Mouse (Mus musculus) fibroblast of lung, adult 2 months (primary cell): ENCODE results near the gene Maml1.
"Not testable (repeated sequence)": the region's sequence is repeated elsewhere in the genome, so short reads cannot be mapped to it uniquely, and the experiment has no call there.

Experiments used
- DNase-seq: peaks from one replicate; pipeline ENCODE4 v3.0.0-alpha.2; 2011; ENCODE audit warnings: low read depth

The Maml1 gene

GRCm38 (mm10) chr11:50292190-50292855, at the start of gene Maml1:
Gene Maml1 (minus strand): TSS chr11:50292311.
- peak; percentile 94 for DNase-seq

DNA sequence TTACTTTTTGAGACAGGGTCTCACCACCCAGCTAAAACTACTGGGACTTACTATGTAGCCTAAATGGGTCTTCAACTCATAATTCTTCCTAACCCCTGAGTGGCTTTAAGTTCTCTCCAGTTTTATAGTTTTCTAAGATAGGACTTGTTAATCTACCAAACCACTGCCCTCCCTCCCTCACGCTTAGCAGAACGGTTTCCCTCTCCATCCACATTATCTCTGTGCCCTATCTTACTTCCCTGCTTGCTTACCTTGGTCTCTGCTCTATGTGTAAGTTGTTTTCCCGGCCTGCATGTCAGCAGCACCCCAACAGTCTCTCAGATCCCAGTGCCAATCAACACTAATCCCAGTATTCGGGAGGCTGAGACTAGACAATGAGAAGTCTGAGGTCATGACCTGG, 44.8 kb upstream of the Maml1 start:
- no peak for DNase-seq

GRCm38 (mm10) chr11:50336126-50336525, 44.0 kb upstream of the Maml1 start:
- no peak for DNase-seq

DNA sequence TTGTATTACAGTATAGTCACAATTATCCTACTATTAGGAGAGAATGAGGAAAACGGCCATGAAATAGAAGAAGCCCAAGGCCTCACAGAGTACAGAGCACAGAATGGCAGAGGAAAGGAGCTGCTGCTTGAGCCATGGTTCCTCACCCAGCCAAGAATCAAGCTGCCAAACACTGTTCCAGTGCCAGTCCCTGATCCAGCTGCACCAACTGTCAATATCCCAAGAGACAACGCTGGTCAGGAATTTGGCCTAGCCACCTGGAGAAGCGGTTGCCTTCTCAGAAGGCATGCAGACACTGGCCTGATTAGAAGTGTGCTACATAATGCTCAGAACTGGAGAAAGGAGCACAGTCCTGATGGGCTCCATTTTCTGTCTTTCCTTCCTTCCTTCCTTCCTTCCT, 41.1 kb upstream of the Maml1 start:
- DNase-seq: no peak

GRCm38 (mm10) chr11:50329378-50329777, 37.3 kb upstream of the Maml1 start:
- no peak for DNase-seq

- DNase-seq: no peak
These were observed 36.0 kb upstream of the Maml1 start for GRCm38 (mm10) chr11:50328075-50328625.

DNA sequence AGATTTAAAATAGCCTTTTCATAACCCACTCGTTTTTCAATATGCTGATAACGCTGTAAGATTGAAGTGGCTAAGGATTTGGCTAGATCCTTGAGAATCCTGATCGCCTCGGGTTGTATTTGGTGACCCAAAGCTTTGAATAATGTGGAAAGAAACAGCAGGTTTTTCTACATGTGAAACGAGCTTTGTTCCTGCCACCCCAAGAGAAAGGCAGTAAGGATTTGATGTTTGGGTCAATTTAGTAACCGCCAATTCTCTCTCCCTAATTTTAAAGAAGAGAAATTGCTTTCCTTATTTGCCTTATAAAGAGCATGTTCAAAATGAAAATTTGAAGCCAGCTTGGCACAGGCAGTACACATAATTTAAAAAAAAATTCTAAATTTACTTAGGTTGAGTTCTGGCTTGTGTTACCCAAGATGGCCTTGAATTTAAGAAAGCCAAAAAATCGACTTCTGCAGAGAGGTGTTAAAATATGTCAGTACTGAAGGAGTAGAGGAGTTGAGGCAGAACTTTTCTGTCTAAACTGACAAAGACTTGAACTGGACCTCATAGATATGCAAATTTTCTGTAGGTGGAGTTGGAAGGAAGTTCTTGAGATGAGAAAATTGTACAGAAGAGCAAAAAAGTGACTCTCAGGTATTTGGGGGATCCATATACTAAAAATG, 34.3 kb upstream of the Maml1 start:
- no peak for DNase-seq

GRCm38 (mm10) chr11:50325496-50326301, 33.6 kb upstream of the Maml1 start, which contains the start of gene Canx:
Gene Canx (minus strand): TSS chr11:50325673.
- peak; percentile 99 for DNase-seq

- DNase-seq: no peak
These were observed 32.8 kb upstream of the Maml1 start for GRCm38 (mm10) chr11:50324751-50325471.

DNA sequence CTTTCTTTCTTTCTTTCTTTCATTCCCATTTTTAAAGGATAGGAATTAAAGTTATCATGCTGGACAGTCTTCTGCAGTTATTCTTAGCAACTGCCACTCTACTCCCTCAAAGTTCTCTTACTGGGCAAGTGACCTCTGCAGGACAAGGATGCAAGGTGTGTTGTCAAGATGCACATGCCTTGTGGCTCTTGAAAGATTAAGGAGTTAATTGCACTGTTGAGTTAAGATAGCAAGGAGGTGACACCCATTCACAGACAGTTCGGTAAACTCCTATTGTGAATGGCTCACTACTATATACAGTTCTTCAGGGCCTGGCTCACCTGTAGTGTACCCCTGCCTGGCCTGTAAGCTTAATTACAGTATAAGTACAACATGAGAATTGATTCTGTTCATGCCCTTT, 31.7 kb upstream of the Maml1 start:
- DNase-seq: no peak

- DNase-seq: no peak
These were observed 30.2 kb upstream of the Maml1 start for GRCm38 (mm10) chr11:50322345-50322744.

GRCm38 (mm10) chr11:50321239-50321638, 29.1 kb upstream of the Maml1 start:
- no peak for DNase-seq

GRCm38 (mm10) chr11:50319343-50319742, 27.2 kb upstream of the Maml1 start:
- not testable (repeated sequence) for DNase-seq

DNA sequence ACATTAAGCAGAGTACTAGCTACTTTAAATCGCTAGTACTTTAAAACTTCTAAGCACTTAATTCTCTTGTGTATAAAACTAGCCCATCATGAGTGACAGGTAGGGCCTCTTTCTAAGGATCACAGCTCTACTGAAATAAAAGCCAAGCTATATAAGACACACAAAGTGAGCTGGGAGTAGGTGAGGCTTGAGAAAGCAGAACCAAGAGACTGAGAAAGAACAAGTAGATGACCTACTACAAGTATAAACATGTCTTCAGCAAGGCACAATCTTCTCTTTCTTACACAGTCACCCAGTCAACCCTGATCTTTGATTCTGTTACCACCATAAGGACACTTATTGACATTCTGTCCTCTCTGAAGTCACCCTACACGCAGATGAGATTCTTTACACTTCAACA, 20.7 kb upstream of the Maml1 start:
- no peak for DNase-seq

DNA sequence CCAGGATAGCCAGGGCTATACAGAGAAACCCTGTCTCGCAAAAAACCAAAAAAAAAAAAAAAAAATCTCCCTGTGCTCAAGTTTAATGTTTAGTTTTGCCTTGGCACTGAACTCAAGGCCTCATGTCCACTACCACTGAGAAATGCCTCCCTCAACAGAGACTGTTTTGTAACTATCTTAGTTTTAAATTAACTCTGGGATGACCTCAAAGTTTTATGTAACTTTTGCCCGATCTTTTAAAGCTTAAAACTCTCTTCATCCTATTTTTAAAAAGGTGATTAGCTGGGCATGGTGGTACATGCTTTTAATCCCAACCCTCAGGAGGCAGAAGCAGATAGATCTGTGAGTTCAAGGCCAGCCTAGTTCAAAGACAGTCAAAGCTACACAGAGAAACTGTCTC, 11.3 kb upstream of the Maml1 start:
- no peak for DNase-seq

DNA sequence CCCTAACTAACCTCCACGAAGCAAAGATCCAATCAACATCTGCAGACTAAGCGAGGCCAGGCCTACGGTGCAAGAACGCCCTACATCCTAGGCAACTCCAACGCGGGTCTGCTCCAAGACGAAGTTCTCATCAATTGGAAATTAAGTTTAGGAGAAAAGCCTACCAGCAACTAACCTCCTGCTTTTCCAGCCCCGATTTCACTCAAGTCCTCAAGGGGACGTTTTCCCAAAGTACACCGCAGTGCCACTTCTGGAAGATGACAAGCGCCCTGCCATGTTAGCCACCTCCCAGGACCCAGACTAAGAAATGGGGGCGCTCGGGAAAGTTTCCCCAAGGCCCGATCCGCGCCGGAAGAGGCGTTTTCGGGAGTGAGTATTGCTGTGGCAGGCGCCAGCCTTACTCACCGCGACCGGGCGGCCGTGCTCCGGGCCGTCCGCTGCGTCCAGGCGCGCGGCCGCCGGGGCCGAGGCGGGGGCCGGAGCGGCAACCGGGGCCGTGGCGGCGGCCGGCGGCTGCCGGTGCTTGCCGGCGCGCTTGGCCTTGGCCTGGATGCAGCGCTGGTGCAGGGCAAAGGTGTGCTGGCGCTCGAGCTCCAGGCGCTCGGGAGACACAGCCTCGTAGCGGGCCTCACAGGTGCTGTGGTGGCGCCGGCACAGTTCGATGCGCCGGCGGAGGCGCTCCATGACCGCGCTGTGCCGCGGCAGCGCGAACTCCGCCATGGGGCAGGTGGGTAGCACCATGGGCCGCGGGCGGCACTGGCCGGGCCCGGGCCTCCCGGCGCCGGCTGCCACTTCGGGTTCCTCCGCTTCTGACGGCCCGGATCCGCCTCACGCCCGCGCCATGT, 568 bp downstream of the Maml1 start:
- no peak for DNase-seq

DNA sequence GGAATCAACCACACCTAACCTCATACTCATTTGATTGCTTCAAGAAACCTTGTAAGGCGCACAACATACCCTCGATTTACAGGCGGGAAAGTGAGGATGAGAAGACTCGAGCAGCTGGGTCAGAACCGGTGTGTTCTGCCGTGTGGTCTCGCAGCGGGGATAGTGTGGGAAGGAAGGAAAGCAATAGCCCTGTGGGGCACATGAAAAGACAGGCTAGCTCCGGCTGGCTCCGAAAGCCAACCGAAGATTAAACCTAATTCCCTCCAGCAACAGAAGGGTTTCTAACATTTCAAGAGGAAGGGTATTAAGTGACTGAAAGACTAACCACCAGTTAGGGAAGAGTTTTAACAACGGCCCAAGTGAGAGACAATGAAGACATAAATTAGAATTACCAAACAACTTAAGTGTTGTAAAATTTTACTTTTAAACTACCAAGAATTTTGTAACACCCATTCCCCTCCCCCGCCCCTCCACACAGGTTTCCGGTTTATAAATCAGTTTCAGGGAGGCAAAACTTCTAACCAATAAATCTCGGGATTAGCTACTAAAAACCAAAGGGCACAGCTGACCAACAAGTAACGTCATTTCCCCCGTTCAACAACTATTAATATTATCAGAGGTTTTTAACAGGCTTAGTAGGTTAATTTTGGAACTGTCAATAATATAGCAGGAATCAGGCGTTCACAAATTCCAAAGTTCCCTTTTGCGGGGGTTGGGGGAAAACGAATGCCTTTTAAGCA, 1.5 kb downstream of the Maml1 start:
- DNase-seq: no peak

DNA sequence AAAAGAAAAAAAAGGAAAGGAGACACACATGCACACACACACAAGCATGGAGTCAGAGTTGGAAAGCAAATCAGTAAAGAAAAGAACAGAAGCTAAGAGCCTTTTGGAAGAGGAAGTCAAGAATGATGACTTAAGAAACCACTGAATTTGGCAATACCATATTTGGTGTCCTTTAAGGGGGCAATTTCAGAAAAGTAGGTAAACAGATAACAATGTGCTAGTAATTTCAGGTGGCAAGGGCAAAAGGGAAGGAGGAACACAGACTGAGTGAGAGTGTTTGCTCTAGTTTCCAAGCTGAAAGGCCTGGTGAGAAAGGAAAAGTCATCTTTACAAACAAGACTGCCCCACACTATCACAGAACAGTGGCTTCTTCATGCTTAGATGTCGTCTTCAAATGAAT, 5.7 kb downstream of the Maml1 start:
- no peak for DNase-seq

- no peak for DNase-seq
These were observed 6.4 kb downstream of the Maml1 start for GRCm38 (mm10) chr11:50285696-50286095.

- DNase-seq: no peak
These were observed 6.8 kb downstream of the Maml1 start for GRCm38 (mm10) chr11:50285263-50285662.
